Mouse (Mus musculus) bone marrow, adult 2 months (tissue): ENCODE results near the gene Etnk1.

ENCODE experiments used
- CTCF ChIP-seq: fragments of 200-500 bp; IDR thresholded peaks from 2 replicates; pipeline ENCODE4 v1.5.1; 2011; ENCODE audit warnings: low read length, control low read depth; ENCODE audit not compliant: control insufficient read depth, insufficient read depth
- POLR2A ChIP-seq: fragments of 200-500 bp; IDR thresholded peaks from 2 replicates; pipeline ENCODE4 v1.6.1; 2011; ENCODE audit warnings: low read depth, mild to moderate bottlenecking, control low read depth, low read length, borderline replicate concordance; ENCODE audit not compliant: control insufficient read depth

- TF ChIP-seq CTCF, result no peak
- TF ChIP-seq POLR2A, result no peak
These were observed 31.9 kb upstream of the Etnk1 start for GRCm38 (mm10) chr6:143135097-143135496.
